Mouse (Mus musculus) lung, adult 18-20 months (tissue): ENCODE data around the gene Sox13.
"Not testable (repeated sequence)": the region's sequence is repeated elsewhere in the genome, so short reads cannot be mapped to it uniquely, and the experiment has no call there.

Source experiments
- DNase-seq, 2 experiments: peaks; one replicate each; pipeline ENCODE4 v3.0.0; 2022; ENCODE audit warnings: mixed read lengths in 2 of 2

The Sox13 gene

DNA sequence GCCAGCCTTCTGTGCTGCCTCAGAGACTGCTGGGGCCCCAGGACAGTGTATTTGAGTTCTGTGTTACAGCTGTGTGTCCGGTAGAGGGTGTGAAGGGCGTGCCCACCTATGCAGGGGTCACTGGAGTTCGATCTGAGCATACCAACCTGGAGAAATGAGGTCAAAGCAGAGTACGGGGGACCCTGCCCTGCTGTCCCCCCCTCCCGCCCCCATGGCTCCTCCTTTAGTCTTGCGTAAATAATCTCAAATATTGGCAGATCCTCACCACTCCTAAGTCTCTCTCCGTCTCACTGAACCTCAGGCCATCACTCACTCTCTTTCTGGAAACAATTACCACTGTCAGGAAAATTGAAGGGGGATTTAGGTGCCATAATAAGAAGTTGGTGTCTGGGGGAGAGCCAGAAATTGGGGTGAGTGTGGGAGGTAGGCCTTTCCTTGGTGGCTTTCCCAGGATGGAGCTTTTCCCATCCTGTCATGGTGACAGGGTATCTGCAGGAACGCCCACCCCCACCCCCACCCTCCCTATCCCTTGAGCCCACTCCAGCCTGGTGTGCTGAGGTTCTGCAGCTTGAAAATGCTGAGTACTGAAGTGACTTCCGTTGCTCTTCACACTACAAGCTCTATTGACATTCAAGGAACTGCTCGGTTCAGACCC is 57.1 kb downstream of the Sox13 start:
- no peak for DNase-seq

DNA sequence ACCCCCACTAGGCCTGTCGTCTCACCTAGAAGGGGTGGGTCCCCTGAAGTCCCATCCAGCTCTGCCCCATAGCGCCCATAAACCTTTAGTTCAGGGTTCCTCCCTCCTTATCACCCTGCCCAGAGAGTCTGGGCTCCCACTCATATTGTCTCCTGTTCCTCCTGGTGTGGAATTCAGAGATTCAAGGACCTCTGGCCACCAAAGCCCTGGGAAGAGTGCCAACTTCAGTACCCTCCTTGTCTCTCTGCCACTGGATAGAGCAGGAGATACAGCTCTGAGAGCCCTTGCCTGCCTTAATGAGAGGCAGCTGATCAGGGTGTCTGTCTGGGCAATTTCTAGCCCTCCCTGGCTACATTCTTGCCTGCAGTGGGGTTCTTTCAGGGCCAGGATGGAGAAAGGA is 59.3 kb downstream of the Sox13 start:
- no peak for DNase-seq

DNA sequence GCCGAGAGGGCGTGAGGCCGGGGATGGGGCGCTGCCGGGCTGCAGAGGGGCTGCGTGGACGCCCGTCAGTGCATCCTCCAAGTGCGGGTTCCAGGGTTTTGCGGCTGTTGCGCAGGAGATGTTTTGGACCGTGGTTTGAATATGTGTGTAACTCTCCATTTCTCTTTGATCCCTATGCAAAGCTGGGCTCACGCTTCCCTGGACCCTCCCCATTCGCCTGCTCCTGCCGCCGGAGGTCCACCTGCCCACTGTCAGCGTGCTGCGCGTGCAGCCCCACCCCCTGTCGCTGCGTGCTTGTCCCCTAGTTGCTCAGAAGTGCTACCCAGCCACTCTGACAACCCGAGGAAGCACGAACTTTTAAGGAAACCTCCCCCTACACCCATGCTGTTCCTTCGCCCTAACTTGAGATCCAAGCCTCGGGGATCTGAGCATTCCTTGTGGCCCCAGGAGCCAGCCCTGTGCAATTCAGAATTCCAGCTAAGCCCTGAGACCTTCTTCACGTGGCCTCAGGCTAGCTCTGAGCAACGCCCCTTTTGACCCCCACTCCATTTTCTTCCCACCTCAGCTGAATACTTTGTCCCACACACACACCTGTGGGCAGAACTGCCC is 60.1 kb downstream of the Sox13 start:
- no peak for DNase-seq

DNA sequence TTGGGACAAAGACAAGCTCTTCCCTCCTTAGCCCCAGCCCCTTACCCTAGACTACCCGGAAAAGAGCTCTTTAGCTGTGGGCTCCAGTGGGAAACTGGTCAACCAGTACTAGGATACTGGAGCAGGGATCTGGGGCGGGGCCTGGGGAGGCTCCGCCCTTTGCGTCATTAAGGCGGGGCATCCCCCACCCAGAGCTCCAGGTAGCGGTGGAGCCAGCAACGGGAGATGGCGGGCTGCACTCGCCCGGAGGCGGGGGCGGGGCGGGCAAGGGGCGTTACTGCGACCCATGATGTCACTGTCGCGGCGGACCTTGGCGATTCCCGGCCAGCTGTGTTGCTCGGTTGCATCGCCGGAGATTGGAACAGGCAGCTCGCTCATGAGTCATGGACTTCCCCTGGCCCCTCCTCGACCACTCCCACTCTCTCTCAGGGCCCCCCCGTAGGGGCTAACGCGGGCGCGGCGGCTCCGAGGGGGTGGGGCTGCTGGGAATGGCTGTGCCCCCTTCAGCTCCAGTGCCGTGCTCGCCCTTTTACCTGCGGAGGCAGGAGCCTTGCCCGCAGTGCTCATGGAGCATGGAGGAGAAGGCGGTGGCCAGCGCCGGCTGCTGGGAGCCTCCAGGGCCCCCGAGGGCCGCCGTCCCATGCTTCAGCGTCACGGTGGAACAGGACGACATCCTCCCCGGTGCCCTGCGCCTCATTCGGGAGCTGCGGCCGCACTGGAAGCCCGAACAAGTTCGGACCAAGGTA is 60.7 kb downstream of the Sox13 start, which contains the start of gene Etnk2:
Etnk2 (plus strand) TSS at position 297 of the 746 bp plus-strand sequence.
- DNase-seq: peak; percentile 77 to 84

DNA sequence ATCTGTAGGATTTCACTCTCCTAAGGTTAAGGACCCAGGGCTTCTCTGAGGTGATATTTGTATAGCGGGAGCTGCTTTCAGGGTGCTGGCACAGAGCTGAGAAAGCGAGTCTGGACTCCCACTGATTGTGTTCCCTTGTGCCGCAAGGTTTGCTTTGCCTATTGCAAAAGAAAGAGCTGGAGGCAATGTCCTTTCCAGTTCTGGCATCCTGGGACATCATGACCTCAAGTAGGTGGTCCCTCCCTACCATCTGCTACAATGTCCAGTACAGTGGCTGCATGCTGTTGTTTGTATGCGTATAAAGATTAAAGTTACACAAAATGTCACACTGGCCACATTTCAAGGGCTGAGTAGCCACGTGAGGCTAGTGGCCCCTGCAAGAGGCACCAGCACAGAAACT is 62.1 kb downstream of the Sox13 start:
- no peak for DNase-seq

DNA sequence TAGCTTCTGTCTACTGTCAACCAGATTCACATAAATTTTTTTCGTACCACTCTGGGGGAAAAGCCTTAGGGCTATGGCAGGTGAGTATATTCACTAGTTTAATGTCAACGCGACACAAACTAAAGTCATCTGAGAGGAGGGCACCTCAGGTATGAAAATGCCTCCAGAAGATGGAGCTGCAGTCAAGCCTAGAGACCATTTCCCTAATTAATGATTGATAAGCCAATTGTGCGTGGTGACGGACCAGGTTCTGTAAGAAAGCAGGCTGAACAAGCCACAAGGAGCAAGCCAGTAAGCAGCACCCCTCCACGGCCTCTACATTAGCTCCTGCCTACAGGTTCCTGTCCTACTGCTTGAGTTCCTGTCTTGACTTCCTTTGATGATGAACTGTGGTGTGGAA is 63.2 kb downstream of the Sox13 start:
- no peak for DNase-seq

DNA sequence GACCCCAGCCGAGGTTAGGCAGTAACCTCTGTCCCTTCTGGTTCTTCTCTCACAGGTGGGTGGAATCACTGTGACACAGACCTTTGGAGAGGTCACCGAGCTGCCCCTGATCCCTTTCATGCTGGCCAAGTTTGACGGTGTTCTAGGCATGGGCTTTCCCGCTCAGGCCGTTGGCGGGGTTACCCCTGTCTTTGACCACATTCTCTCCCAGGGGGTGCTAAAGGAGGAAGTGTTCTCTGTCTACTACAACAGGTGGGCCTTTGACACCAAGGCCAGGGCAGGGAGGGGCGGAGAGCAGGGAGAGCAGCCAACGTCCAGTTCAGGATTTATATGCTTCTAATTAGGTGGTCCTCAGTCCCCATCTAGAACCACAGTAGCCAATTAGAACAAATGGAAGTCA is 67.8 kb downstream of the Sox13 start:
- DNase-seq: no peak

DNA sequence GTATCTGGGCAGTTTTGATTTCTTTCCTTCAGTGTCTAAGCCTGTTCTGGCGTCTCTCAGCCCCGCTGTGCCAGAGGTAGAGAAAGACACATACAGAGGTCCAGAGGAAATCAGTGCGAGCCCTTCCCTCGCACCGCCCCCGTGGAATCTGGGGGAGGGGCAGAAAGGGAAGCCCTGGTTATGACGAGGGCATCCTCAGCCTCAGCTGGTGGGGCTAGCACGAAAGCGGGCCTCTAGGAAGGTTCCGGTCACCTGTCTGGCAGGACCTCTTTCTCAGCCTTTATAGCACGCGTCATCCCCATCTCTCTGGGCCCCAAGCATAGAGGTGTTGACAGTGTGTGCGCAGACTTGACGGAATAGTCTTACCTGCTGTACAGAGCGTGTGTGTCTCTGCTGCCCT is 68.3 kb downstream of the Sox13 start:
- DNase-seq: no peak

- peak in 1 of 2 experiments; percentile 30 for DNase-seq
Measured at GRCm38 (mm10) chr1:133355469-133355868, 68.7 kb downstream of the Sox13 start.

- peak; percentile 74 to 81 for DNase-seq
Measured at GRCm38 (mm10) chr1:133353371-133353809, 70.8 kb downstream of the Sox13 start.

DNA sequence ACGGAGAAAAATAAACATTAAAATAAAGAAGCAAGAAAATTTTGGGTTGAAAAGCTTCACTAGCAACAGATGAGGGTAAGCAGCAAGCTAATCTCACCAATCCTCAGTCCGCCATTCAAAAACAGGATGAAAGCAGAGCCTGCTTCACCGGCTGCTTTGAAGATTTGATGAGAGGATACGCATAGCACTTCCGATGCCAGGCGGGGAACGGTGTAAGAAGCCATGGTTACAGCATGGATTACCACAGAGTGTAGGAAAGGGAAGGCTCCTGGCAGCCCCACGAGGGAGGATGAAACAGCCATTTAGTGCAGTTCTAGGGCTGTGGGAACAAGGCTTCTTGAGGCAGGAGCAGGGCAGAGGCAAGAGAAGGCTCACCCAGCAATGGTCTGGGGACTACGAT is 72.4 kb downstream of the Sox13 start:
- DNase-seq: no peak

DNA sequence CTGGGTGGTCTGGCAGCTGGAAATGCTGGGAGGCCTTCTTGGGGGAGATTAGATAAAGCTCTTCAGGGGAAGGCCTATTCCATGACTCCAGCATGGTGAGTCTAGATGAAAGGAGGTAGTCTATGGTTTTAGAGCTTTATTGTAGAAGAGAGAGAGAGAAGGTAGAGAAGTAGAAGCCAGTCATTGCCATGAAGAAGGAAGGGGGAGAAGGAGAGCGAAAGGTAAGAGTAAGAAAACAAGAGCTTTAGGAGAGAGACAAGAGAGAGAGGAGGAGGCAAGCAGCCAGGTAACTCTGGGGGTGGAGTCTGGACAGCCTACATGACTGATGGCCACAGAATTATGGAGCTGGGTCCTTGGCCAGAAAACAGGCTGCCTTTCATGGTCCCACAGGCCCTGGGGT is 74.0 kb downstream of the Sox13 start, which contains the start of gene Ren1:
Ren1 (plus strand) TSS at position 301 of the 400 bp plus-strand sequence.
- no peak for DNase-seq

GRCm38 (mm10) chr1:133347693-133348520 is 76.3 kb downstream of the Sox13 start:
- DNase-seq: peak; percentile 19 to 26

- DNase-seq: no peak
Measured at GRCm38 (mm10) chr1:133347226-133347625, 77.0 kb downstream of the Sox13 start.

DNA sequence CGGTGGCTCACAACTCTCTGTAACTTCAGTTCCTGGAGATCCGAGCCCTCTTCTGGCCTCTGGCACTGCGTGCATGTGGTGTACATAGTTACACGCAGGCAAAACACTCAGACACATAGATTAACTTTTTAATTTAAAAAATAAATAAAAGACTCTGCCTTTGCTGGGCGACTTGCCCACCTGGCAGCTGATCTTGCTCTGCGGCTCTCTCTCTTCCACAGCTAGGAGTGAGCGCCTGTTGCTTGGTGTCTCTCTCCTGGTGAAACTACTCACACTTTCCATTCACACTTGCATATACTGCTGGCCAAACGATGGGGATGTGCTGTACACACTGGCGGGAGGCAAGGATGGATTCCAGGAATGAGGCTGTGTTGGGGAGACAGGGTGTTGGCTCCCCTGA is 77.6 kb downstream of the Sox13 start:
- DNase-seq: no peak

DNA sequence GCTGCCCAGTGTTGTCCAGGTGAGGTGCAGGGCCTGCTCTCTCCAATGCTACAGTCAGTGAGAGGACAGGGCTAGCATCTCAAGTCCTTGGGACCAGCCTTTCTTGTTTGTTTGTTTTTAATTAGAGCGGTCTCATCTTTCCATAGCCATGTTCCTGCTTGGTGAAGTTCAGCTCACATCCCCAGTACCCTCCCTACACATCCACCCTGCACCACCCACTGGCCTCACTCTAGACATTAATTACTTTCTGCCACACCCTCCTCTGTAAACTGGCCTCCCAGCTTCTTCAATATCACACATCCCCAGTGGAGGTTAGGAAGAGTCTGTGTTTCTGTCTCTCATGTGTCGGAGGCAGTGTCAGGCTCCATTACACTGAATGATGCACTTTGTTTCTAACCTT is 79.8 kb downstream of the Sox13 start:
- DNase-seq: no peak

DNA sequence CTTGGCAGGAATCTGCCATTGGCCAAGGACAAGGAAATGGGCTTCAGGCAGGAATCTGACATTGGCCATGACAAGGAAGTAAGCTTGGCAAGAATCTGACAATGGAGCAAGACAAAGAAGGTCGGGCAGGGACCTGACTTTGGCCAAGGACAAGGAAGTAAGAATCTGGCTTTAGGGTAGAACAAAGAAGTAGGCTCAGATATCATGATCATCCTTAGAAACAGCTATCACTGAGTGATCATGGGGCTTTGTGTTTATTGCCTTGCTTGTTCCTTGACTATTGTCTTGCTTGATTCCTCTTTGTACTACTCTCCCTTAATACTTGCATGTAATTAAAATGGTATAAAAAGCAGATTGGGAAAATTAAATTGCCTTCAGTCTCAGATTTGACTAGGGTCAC is 83.8 kb downstream of the Sox13 start:
- DNase-seq: not testable (repeated sequence)

GRCm38 (mm10) chr1:133333937-133334336 is 90.2 kb downstream of the Sox13 start:
- DNase-seq: no peak

- no peak for DNase-seq
Measured at GRCm38 (mm10) chr1:133332656-133333430, 91.3 kb downstream of the Sox13 start.
